Mouse (Mus musculus) liver (tissue): ENCODE results near the gene Aipl1.
"Not testable (repeated sequence)": the region's sequence is repeated elsewhere in the genome, so short reads cannot be mapped to it uniquely, and the experiment has no call there.

Experiments used
- DNase-seq: peaks from one replicate; pipeline ENCODE4 v3.0.0-alpha.2; 2020; ENCODE audit warnings: mixed read lengths

Gene Aipl1

GRCm38 (mm10) chr11:72014674-72015073 is 22.6 kb downstream of the Aipl1 start:
- no peak for DNase-seq

DNA sequence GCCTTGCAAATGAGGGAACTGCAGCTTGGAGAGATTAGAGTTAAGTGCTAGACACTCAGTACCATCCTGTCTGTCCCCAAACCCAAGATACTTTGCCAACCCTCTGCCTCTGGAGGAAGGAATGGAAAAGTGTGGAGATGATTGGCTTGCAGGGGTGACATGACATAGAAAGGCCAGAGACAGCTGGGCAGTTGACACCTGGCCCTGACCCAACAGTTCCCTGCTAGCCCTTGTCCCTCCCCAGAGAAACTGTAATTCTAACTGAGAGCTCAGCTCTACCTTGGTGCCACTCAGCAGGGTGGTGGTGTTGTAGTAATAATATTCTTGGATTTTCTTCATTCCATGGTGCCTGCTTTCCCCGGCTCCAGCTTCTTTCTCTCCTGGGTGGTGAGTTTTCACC is 25.4 kb downstream of the Aipl1 start:
- no peak for DNase-seq

- DNase-seq: no peak
These were observed 26.2 kb downstream of the Aipl1 start for GRCm38 (mm10) chr11:72010940-72011722.

- DNase-seq: no peak
These were observed 26.9 kb downstream of the Aipl1 start for GRCm38 (mm10) chr11:72010367-72010766.

GRCm38 (mm10) chr11:72005547-72005946 is 31.8 kb downstream of the Aipl1 start:
- no peak for DNase-seq

- DNase-seq: no peak
These were observed 34.1 kb downstream of the Aipl1 start for GRCm38 (mm10) chr11:72003171-72003570.

DNA sequence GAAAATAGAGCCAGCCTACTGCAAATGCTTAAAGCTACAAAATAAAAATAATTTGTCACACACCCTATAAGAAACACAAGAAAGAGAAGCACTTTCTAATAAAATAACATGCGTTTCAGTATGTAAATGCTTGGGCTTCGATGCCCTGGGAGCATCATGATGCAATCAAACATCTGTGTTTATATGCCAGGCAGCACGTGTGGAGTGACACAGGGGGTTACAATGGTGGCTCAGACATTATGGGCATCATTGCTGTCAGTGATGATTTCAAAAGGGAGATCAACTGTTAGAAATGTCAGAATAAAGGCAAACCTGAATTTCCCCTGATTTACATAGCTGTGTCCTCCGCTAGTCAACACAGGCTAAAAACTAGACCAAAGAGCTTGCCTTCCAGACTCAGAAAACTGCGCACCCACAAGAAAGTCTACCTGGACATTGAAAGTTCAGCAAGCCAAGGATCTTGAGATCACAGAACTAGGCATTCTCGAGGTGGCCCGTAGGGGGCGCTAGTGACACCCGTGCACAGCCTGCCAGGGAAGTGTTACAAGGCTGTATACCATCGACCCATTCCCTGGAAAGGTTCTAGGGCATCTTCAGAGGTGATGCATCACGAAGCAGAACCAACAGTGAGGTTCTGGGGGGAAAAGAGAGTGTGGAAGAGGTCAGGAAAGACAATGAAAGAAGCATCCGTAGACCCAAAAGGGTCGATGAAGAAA is 35.0 kb downstream of the Aipl1 start:
- peak; percentile 46 for DNase-seq

DNA sequence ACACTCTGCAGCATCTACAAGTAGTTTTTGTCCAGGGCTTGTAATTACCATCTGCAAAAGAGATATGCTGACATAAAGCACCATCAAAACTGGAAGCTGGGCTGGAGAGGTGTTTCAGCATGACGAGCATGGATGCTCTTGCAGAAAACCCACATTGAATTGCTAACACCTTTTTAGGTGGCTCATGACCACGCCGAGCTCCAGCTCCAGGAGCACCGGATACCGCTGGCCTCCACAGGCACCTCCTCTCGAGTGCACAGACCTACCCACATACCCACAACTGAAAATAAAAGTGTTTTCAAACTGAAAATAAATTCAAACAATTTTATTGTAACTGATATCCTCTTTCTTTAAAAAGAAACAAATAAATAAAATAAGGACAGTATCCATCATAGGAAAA is 37.1 kb downstream of the Aipl1 start:
- no peak for DNase-seq

- no peak for DNase-seq
These were observed 40.5 kb downstream of the Aipl1 start for GRCm38 (mm10) chr11:71996805-71997204.

GRCm38 (mm10) chr11:71995968-71996511 is 41.3 kb downstream of the Aipl1 start:
- DNase-seq: peak; percentile 23

DNA sequence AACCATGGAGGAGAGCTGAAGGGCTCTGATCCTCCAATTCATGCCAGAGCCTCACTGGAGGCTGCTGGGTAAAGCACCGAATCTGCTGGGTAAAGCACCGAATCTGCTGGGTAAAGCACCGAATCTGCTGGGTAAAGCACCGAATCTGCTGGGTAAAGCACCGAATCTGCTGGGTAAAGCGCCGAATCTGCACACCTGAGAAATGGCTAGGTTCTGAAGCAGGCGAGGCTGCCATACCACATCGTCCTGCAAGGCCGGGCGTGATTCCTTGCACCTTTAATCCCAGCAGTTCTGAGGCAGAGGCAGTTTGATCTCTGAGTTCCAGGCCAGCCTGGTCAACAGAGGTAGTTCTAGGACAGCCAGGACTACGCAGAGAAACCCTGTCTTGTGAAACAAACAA is 44.9 kb downstream of the Aipl1 start:
- no peak for DNase-seq

DNA sequence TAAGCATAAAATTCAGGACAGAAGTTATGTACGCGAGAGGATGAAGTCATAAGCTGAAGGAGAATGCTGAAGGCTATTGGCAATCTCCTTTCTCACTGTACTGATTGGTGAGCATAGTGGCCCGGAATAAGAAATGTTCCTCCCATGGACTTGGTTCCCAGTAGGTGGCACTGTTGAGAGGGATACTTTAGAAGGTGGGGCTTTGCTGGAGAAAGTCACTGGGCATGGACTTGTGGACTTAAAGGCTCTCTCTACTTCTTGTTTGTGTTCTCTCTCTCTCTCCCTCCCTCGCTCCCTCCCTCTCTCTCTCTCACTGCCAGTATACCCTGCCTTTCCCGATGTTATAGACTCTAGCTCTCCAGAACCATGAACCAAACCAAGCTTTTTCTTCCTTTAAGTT is 45.8 kb downstream of the Aipl1 start:
- DNase-seq: no peak

GRCm38 (mm10) chr11:71989407-71989806 is 47.9 kb downstream of the Aipl1 start:
- DNase-seq: not testable (repeated sequence)

DNA sequence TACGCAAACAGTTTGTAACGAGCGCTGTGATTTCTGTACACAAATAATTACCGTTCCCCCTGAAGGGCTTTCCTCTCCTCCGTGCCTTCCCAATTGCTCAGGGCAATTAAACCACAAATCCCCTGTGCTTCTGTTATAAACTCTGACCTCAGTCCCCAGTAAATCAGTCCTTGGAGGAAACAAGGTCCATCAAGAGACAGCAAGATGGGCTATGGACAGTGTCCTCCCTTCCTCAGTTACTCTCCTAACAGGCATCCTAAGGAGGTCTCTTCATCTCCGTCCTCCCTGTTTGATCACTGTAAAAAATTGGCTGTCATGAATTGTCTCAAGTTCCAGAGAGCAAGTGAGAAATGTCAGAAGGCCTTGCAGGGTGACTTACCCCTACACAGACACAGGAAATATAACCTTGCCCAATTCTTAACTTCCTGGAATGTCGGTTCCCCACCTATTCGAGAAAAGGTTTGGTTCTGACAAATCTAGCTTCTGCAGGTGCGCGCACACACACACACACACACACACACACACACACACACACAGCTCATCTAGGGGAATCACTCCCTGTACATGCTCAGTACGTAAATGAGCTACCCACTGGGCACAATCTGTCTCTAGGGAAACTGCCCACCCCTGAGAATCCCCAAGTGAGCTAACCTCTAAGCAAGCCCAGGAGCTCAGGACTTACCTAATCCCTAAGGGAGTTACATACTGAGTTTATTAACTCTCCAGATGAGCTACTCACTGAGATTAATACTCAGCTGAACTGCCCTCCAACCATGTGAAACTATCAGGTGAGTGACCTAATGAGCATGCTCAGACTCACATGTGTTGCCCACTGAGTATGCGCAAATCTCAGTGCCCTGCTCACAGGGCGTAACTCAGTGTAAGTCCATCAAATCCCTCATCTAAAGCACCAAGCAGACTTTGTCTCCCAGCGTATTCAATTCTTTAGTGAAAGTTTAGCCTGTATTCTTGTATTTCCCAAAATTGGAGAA is 49.9 kb downstream of the Aipl1 start:
- DNase-seq: no peak

DNA sequence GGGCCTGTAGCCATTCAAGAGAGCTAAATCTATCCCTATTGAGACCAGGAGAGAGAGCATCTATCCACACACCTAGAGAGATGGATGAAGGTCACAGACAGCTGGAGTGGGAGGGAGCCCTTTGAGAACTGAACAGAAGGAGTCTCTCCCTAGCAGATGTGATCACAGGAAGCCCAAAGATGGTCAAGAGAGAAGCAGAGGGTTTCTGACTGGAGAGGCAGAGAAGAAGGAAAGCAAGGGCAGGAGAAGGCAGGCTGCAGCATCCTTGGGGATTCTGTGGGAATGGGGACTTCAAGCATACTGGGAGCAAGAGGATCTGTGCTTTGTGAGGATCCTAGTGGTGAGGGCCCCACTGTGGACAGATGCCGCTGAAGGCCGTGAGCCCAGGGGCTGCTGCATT is 51.5 kb downstream of the Aipl1 start:
- DNase-seq: no peak

DNA sequence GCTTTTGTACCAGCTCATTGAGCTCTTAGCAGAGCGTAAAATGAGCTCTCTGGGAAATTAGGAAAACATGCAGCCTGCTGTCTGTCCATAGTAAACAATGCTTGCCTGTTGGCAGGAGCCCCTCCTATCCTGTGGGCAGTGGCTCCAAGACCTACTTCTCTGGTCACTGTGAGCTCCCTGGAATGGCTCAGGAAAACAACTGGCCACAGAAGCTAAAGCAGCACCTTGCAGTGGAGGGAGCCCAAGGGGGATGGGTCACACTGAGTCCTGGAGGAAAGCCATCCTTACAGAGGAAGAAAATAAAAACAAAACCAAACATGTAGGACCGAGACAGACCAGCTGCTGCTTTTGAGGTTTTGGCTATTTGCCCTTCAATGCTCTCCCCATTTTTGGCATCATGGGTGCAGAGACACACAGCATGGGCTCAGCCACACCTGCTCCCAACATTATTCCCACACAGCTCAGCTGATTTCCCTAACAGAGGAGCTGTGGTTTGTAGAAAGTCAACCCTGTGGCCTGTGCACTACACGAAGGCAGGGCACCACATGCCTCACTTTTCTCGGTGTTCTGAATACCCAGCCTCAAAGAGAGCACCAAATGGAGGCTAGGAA is 52.1 kb downstream of the Aipl1 start:
- no peak for DNase-seq

- no peak for DNase-seq
These were observed 53.2 kb downstream of the Aipl1 start for GRCm38 (mm10) chr11:71984093-71984492.
